Mouse (Mus musculus) cerebellum, adult 2 months (tissue): ENCODE measurements around the gene Miga1. TPM values are rescaled to one million over a fixed set of nuclear protein-coding genes. Genes with fewer than 3 reads are reported as not detected.

Experiments used
- DNase-seq, 2 experiments: peaks; one replicate each; pipeline ENCODE4 v3.0.0; 2021
- H3K27ac ChIP-seq: fragments of 200-500 bp; 2 replicates; pipeline ENCODE4 v1.5.1; 2012; ENCODE audit warnings: low read length, control low read depth, inconsistent platforms; ENCODE audit not compliant: insufficient read depth
- H3K27me3 ChIP-seq: fragments of 200-500 bp; 2 replicates; pipeline ENCODE4 v1.6.1; 2012; ENCODE audit warnings: inconsistent platforms, mild to moderate bottlenecking, low read length, moderate library complexity; ENCODE audit not compliant: control insufficient read depth, insufficient read depth
- H3K4me1 ChIP-seq: fragments of 200-500 bp; 2 replicates; pipeline ENCODE4 v1.6.1; 2011; ENCODE audit warnings: low read length; ENCODE audit not compliant: control insufficient read depth, insufficient read depth
- H3K4me3 ChIP-seq: fragments of 200-500 bp; replicated peaks from 2 replicates; pipeline ENCODE3; 2011; ENCODE audit warnings: mild to moderate bottlenecking, low read depth, low read length, control low read depth; ENCODE audit not compliant: insufficient read depth
- CTCF ChIP-seq: fragments of 200-500 bp; IDR thresholded peaks from 2 replicates; pipeline ENCODE4 v1.5.1; 2011; ENCODE audit warnings: low read depth, mild to moderate bottlenecking, control low read depth, low read length, moderate library complexity, borderline replicate concordance; ENCODE audit not compliant: insufficient read depth
- POLR2A ChIP-seq: fragments of 200-500 bp; IDR thresholded peaks from 2 replicates; pipeline ENCODE4 v1.6.1; 2011; ENCODE audit warnings: low read length, control low read depth, borderline replicate concordance; ENCODE audit not compliant: insufficient read depth
- WGBS: fragments of 180-500 bp; shearing (Covaris S2); methylation state at CpG from one replicate; pipeline ENCODE4 v1.1.7; 2018; 5-methylcytosine and 5-hydroxymethylcytosine counted together
- polyA plus RNA-seq: library from polyadenylated mRNA; depleted of rRNA; stranded (reverse); fragments of >200 nt; gene quantifications from 2 replicates; pipeline ENCODE4 v1.2.3, GENCODE M21; 2012; rRNA removed

The Miga1 gene
- polyA plus RNA-seq, 1 experiment = 56.3 TPM

DNA sequence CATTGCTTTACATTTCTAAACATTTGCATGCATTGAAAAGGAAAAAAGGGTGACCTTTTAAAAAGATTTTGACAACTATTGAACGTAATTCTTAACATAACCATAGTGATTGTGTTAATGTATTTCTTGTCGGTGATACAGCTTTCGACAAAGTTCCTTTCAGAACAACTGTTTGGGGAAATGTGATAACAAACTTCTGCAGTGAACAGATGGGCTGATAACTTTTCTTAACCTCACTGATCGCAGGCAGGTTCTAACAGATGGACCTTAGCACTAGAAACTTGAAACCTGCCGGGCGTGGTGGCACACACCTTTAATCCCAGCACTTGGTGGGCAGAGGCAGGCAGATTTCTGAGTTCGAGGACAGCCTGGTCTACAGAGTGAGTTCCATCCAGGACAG is 111.4 kb downstream of the Miga1 start:
- TF ChIP-seq CTCF (no peak), POLR2A (no peak)
- WGBS = 90% methylated on average over 7 of the region's 7 CpGs
- H3K4me3 ChIP-seq = no peak overlapping the region
- no peak for DNase-seq
- H3K27me3 ChIP-seq = no peaks in the 10 kb centered on the region
- no peaks in the 10 kb centered on the region; the same call in 1 of the 2 replicates for H3K4me1 ChIP-seq
- H3K27ac ChIP-seq = no peak overlapping the region

DNA sequence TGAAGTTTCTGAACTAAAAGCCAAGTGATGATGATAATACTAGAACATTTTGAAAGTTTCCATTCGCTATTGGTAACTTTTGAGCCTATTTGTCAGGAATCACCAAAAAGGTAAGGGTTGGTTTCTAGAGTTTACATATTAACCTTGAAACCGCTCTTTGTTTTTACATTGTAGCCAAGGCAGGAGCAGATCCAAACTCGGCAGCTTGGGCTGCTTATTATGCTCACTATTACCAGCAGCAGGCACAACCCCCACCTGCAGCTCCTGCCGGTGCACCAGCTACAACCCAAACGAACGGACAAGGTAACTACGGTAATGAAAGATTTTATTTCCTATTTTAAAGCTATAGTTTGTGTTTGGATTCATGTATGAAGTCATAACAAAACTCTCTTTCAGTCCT is 114.3 kb downstream of the Miga1 start:
- no peaks in the 10 kb centered on the region for H3K4me1 ChIP-seq
- 82% methylated on average over 7 of the region's 7 CpGs for WGBS
- no peak overlapping the region for H3K4me3 ChIP-seq
- DNase-seq = no peak
- no peaks in the 10 kb centered on the region for H3K27me3 ChIP-seq
- H3K27ac ChIP-seq = no peak overlapping the region
- TF ChIP-seq POLR2A (no peak), CTCF (no peak)

DNA sequence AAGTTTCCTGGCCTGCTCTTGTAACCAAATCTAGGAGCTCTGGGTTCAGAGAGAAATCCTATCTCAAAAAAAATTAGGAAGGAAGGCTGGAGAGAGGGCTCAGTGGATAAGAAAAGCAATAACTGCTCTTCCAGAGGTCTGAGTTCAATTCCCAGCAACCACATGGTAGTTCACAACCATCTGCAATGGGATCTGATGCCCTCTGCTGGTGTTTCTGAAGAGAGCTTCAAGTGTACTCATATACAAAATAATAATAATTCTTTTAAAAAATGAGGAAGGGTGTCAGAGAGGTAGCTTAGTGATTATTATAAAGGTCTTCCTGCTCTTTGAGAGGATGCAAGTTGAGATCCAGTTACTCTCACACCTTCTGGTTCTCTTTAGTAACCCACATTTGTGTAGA is 115.3 kb downstream of the Miga1 start:
- no peak for TF ChIP-seq CTCF
- TF ChIP-seq POLR2A = no peak

More for the DNA sequence above, 115.3 kb downstream of the Miga1 start:
- DNase-seq = no peak
- Histone ChIP-seq H3K4me3 (no peak overlapping the region), H3K27ac (no peak overlapping the region), H3K4me1 (no peaks in the 10 kb centered on the region), H3K27me3 (no peaks in the 10 kb centered on the region)

Other genes starting within 250 kb of the Miga1 start
- 9.7 and 10.4 TPM in 2 replicates for gene Gipc2, start 174.2 kb downstream of the Miga1 start, polyA plus RNA-seq
- gene Dnajb4, start 130.1 kb downstream of the Miga1 start, polyA plus RNA-seq = 45.2 and 49.1 TPM in 2 replicates
- gene Fubp1, start 130.0 kb downstream of the Miga1 start, polyA plus RNA-seq = 94.5 and 110 TPM in 2 replicates
- gene Nexn, start 74.1 kb downstream of the Miga1 start, polyA plus RNA-seq = 5.3 and 6.5 TPM in 2 replicates
- gene Usp33, start 6.1 kb upstream of the Miga1 start, polyA plus RNA-seq = 101 and 111 TPM in 2 replicates
- gene Zzz3, start 55.1 kb upstream of the Miga1 start, polyA plus RNA-seq = 24.4 and 25.2 TPM in 2 replicates